In genomic region chr2:139677809-139678274, GRCm38 (mm10) we compare ENCODE assay signal across 7 mouse cellular contexts. TPM values are rescaled to one million over a fixed set of nuclear protein-coding genes. Genes with fewer than 3 reads are reported as not detected.
DNase-seq lines count a peak whose midpoint lies in the region; ATAC-seq and TF ChIP-seq lines count a peak whose summit lies in the region.

Gene Ism1, plus strand, starts transcription at chr2:139678178.

- H3K27me3 ChIP-seq in hindbrain, embryonic 15.5 days: peaks cover 12% of the 10 kb centered on the region
- peaks cover 16% of the 10 kb centered on the region for H3K27me3 ChIP-seq in midbrain, embryonic 11.5 days (ENCODE audit: control insufficient read depth, insufficient read depth, low read length)
- H3K27me3 ChIP-seq in stomach, embryonic 14.5 days (ENCODE audit: control insufficient read depth, insufficient read depth, low read length): no peaks in the 10 kb centered on the region

- DNase-seq in adrenal gland, postnatal 14 days: peak; percentile 68
- DNase-seq in gastrocnemius, postnatal 10 days: peak; percentile 30
- DNase-seq in left cerebral cortex, postnatal 36 days (ENCODE audit: low spot score in 2 of 2): peak; percentile 39 to 56
- DNase-seq in midbrain, embryonic 11.5 days (ENCODE audit: low spot score, missing footprints): peak; percentile 97

- H3K9ac ChIP-seq in hindbrain, embryonic 15.5 days: peak within 1 kb of the TSS; percentile 84
- peak within 1 kb of the TSS; percentile 81 for H3K9ac ChIP-seq in midbrain, embryonic 11.5 days (ENCODE audit: low read length)
- peak within 1 kb of the TSS; percentile 80 for H3K9ac ChIP-seq in stomach, embryonic 14.5 days (replicated peaks; ENCODE audit: low read depth, low read length)

- 0% methylated on average over 35 of the region's 39 CpGs for WGBS in hindbrain, embryonic 15.5 days
- WGBS in midbrain, embryonic 11.5 days: under 1% methylated on average over 38 of the region's 39 CpGs
- under 1% methylated on average over 32 of the region's 39 CpGs for WGBS in stomach, embryonic 14.5 days

- TF ChIP-seq POLR2A in cortical plate, adult 2 months (IDR thresholded peaks at IDR 0.05; ENCODE audit: extremely low read depth, insufficient read depth, low read length): no peak

- no peak for TF ChIP-seq CTCF in cortical plate, adult 2 months (IDR thresholded peaks at IDR 0.05; ENCODE audit: extremely low read depth, insufficient read depth, low read length)

- peak within 1 kb of the TSS; percentile 49 for H3K4me3 ChIP-seq in cortical plate, adult 2 months (ENCODE audit: insufficient read depth, low read length)
- H3K4me3 ChIP-seq in hindbrain, embryonic 15.5 days: peak within 1 kb of the TSS; percentile 92
- H3K4me3 ChIP-seq in midbrain, embryonic 11.5 days (ENCODE audit: low read depth, low read length): peak within 1 kb of the TSS; percentile 84
- H3K4me3 ChIP-seq in stomach, embryonic 14.5 days (ENCODE audit: low read depth, low read length): peak within 1 kb of the TSS; percentile 89

- no peaks in the 10 kb centered on the region for H3K36me3 ChIP-seq in hindbrain, embryonic 15.5 days
- H3K36me3 ChIP-seq in midbrain, embryonic 11.5 days (ENCODE audit: control insufficient read depth, insufficient read depth, low read length): no peaks in the 10 kb centered on the region
- no peaks in the 10 kb centered on the region for H3K36me3 ChIP-seq in stomach, embryonic 14.5 days (ENCODE audit: control insufficient read depth, insufficient read depth, low read length)

- peak within 1 kb of the TSS; percentile 100 for H3K4me2 ChIP-seq in hindbrain, embryonic 15.5 days
- peak within 1 kb of the TSS; percentile 100 for H3K4me2 ChIP-seq in midbrain, embryonic 11.5 days
- peak within 1 kb of the TSS; percentile 99 for H3K4me2 ChIP-seq in stomach, embryonic 14.5 days (replicated peaks; ENCODE audit: low read depth, low read length)

- H3K9me3 ChIP-seq in hindbrain, embryonic 15.5 days: no peaks in the 10 kb centered on the region
- no peaks in the 10 kb centered on the region for H3K9me3 ChIP-seq in midbrain, embryonic 11.5 days (ENCODE audit: control insufficient read depth, low read length)
- no peaks in the 10 kb centered on the region for H3K9me3 ChIP-seq in stomach, embryonic 14.5 days (ENCODE audit: control insufficient read depth, low read depth, low read length)

- intact Hi-C loops in left cerebral cortex, postnatal 36 days (cut with DNase I): loop anchor here (5.0 kb wide), 1 partner anchor 39 kb away; no protein-coding TSS in a partner anchor

- peak; percentile 58 for ATAC-seq in hindbrain, embryonic 15.5 days (ENCODE audit: low FRiP score, low read depth)
- ATAC-seq in midbrain, embryonic 11.5 days (ENCODE audit: low FRiP score): peak; percentile 78
- peak; percentile 56 for ATAC-seq in stomach, embryonic 14.5 days (ENCODE audit: insufficient number of reproducible peaks, insufficient read depth, low FRiP score, low read depth)

- H3K4me1 ChIP-seq in cortical plate, adult 2 months (ENCODE audit: control insufficient read depth, insufficient read depth, low read length): no peaks in the 10 kb centered on the region
- H3K4me1 ChIP-seq in hindbrain, embryonic 15.5 days (replicated peaks): peaks cover 22% of the 10 kb centered on the region
- H3K4me1 ChIP-seq in midbrain, embryonic 11.5 days (ENCODE audit: control insufficient read depth, insufficient read depth, low read length): peaks cover 12% of the 10 kb centered on the region
- H3K4me1 ChIP-seq in stomach, embryonic 14.5 days (ENCODE audit: control insufficient read depth, insufficient read depth, low read length): 0 out of 2 replicates have a peak, but pooled peaks cover 2% of the 10 kb centered on the region

- H3K27ac ChIP-seq in cortical plate, adult 2 months (ENCODE audit: insufficient read depth, low read length): peak within 1 kb of the TSS; percentile 88
- peak within 1 kb of the TSS; percentile 74 for H3K27ac ChIP-seq in hindbrain, embryonic 15.5 days (replicated peaks)
- H3K27ac ChIP-seq in midbrain, embryonic 11.5 days (ENCODE audit: low read depth, low read length): peak within 1 kb of the TSS; percentile 44
- H3K27ac ChIP-seq in stomach, embryonic 14.5 days (ENCODE audit: low read length): peak within 1 kb of the TSS; percentile 75

RNA-seq across cellular contexts. Expression of gene Ism1, which starts in this region (rescaled TPM):
- 35.5 and 37.0 TPM in 2 replicates for total RNA-seq in adrenal gland, postnatal 14 days (2021)
- polyA plus RNA-seq in cortical plate, adult 2 months (2012; rRNA removed): 2.9 and 3.7 TPM in 2 replicates
- total RNA-seq in gastrocnemius, postnatal 10 days (2021): 1 to 10 TPM; 1.9 to 2.0 TPM
- polyA plus RNA-seq in hindbrain, embryonic 15.5 days (2015; fragmentation: Nextera tagmentation; extraction: Ambion mirVana): 0.89 and 1.2 TPM in 2 replicates
- 1 to 10 TPM; 6.9 to 8.4 TPM for total RNA-seq in left cerebral cortex, postnatal 36 days (2021)
- 0.55 and 0.56 TPM in 2 replicates for polyA plus RNA-seq in midbrain, embryonic 11.5 days (2014; fragmentation: Nextera tagmentation; extraction: Ambion mirVana)
- polyA plus RNA-seq in stomach, embryonic 14.5 days (2014; fragmentation: Nextera tagmentation; extraction: Ambion mirVana): 2.9 and 3.2 TPM in 2 replicates

Comparison
In these comparisons a context has a peak if more than half of its experiments do, and no peak if none do; other contexts are left out.
1. Peak in every context shown above with its lines: DNase-seq, ATAC-seq, H3K4me3 ChIP-seq and H3K27ac ChIP-seq.
2. Peak in DNase-seq, ATAC-seq, H3K4me3 ChIP-seq, H3K27ac ChIP-seq, H3K9ac ChIP-seq and H3K4me2 ChIP-seq in midbrain, embryonic 11.5 days; RNA of the gene not detected or under 1 TPM.
3. DNase-seq: peak in every context shown above with its lines; median percentile 97 in midbrain, embryonic 11.5 days; 68 in adrenal gland, postnatal 14 days; 48 in left cerebral cortex, postnatal 36 days; 30 in gastrocnemius, postnatal 10 days.